Mouse (Mus musculus) adrenal gland, postnatal 10 days (tissue): ENCODE measurements at regions not wholly inside any gene's neighbourhood (a gene's known extent, or its start where the extent isn't known, plus 50 kb on each side); places are given as distances from the start of the nearest gene placed in this dataset.

Source experiments
- DNase-seq: peaks from one replicate; pipeline ENCODE4 v3.0.0; 2021; ENCODE audit warnings: mixed read lengths

DNA sequence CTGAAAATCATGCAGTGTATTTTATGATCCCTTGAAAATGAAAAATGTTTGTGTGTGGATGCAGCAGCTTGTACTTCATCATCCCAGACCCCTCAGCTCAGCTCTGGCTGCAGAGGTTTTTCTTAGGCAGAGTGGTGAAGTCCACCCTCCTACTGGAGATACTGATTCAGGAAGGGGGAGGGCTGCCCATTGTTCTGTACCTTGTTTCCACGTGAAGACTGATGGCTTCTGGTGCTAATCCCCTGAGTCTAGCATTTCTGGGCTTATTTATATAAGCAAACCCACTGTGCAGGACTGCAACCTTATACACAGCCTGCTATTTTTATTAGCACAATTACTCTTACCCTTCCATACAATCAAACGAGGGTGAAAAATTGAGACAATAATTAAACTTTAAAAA lies 708.6 kb downstream of the Hdgfl1 start:
- no peak for DNase-seq

DNA sequence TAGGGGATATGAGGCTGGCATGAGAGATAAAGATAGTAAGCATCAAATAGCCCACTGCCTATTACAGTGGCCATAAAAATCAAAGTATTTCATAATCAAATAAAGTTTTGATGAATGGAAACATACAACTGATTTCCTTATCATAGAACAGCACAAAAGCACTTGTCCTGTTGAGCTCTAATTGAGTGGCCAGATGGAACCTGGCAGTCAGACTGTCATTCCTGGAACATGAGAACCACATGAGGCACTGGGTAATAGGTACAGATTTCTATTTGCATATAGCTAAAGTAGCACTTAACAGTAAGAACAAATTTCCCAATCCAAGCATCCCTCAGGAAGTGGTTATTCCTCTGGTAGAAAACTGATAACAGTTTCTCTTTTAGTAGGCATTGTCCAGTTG lies 732.3 kb downstream of the Hdgfl1 start:
- DNase-seq: no peak

GRCm38 (mm10) chr13:26026386-26026785 lies 743.6 kb downstream of the Hdgfl1 start:
- DNase-seq: peak; percentile 2

DNA sequence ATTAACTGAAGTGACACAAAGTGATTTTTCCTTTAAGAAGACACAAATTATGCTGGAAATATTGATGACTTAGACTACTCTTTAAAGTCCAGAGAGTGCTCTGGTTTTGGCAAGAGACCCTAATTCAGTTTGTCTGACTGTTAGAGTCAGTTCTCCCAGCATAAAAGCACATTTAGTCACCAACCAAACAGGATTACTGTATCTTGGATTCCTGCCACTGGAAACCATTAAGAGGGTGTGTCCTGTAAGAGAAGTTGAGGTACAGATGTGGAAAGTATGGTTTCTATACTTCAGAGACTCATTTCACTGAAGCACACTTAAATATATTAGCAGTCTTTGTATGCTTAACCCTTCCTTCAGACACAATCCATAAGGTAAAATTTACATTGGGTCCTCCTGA lies 745.3 kb downstream of the Hdgfl1 start:
- DNase-seq: no peak

DNA sequence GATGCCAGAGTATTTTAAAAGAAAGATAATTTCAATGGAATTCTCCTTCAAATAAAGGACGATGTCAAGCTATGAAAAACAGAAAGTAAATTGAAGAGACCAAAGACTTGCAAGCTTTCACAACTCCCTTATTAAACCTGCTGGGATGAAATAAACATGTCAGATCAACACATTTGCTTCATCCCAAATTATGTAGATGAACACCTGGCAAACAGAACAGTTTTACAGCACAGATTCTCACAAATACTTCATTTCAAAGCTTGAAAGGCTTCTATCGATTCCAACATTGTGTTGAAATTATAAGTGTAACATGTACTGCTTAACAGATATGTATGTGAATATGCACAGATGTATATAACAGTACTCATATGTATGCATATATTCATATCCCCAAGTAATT lies 749.5 kb downstream of the Hdgfl1 start:
- DNase-seq: no peak

DNA sequence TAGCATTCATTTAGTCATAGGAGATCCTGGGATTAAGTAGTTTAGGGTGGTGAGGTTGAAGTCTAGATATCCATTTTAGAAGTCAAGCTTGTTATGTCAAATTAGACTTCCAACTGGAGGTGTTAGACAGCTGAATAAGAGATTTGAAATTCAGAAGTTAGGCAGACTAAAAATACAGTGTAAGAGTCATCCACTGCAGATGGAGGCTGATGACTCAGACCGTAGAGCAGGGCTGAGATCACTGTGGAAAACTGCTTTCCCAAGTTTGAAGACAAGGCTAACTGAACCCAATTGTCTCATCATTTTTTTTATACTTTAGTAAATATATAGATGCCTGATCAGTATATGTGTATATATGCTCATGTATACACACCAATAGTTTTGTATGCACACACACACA lies 738.8 kb upstream of the Nrsn1 start:
- no peak for DNase-seq

DNA sequence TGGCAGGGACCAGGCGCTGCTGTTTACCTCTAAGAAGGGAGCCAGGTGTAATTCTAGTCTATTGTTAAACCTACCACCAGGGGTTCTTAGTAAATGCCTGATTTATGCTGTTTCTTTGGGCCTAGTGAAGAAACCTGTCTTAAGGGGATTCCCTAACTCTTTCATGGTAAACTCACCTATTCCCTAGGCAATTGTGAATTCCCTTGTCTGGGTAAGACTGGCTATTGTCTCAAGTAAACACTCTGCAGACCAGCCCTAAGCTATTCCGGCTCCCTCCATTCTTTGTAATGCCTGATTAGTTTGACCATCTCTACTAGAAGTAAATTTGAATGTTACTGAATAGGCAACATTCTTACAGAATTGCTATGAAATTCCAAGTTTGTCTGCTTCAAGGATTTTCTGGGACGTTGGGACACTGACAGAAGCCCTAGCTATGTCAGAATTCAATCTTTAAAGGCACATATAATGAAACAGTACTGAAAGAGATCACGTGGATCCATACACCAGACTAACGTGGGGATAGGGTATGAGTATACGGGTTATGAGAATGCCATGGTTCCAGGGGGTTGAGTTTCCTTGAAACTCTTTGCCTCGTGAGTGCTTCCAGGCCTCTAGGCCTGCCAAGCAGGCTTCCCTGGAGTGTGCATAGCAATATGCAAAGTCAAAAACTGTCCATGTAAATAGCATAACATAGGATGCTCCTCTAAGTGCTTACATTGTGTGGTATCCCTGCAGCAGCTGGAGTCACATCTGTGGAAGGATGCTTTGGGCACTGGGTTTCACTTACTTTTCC lies 734.7 kb upstream of the Nrsn1 start:
- DNase-seq: no peak

GRCm38 (mm10) chr13:25993526-25993925 lies 723.2 kb upstream of the Nrsn1 start:
- peak; percentile 1 for DNase-seq

DNA sequence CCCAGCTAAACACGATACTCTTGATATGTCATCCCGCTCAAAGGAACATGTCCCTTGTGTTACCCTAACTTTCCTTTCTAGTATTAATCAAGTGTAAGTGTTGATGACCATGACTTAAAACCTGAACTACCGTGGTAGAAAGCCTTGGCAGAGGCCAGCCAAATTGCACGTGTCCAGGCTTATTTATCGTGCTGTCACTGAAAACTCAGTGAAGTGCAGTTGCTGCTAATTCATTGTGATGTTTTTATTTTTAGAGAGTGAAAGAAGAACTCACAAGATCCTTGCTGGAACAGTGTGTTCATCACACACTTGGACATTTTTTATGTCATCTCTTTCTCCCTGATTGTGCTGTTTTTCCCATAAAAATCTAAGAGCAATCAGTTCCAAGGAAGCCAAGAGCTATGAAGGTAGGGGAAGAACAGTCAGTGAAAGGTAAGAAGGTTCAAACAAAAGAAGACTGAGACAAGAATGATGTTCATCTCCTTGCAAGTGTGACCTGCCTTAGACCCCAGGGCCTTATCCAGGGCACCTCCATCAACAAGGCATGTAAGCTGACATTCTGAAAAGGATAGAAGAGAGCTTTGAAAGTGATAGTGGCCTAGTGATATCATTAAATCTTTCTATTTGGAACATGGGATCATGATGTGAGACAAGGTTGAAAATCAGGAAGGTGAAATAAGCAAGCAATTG lies 718.9 kb upstream of the Nrsn1 start:
- DNase-seq: no peak

GRCm38 (mm10) chr13:25984535-25984934 lies 714.2 kb upstream of the Nrsn1 start:
- no peak for DNase-seq

- no peak for DNase-seq
These were observed 713.4 kb upstream of the Nrsn1 start for GRCm38 (mm10) chr13:25983659-25984058.

- no peak for DNase-seq
These were observed 708.3 kb upstream of the Nrsn1 start for GRCm38 (mm10) chr13:25978648-25979047.

GRCm38 (mm10) chr13:25958592-25958991 lies 688.3 kb upstream of the Nrsn1 start:
- DNase-seq: no peak

DNA sequence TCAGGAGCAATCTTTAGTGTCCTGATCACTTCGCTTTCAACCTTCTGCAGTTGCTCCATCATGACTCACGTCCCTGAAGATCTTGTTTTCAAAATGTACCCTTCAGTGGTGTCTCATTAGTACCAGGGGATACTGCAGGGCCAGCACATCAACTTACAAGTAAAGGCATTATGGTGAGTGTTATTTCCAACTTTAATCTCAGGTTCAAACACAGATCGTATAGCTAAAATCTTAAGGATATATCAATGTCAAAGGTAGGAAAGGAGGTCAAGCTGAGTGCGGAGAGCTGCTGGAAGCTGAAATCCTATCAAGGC lies 687.8 kb upstream of the Nrsn1 start:
- no peak for DNase-seq

DNA sequence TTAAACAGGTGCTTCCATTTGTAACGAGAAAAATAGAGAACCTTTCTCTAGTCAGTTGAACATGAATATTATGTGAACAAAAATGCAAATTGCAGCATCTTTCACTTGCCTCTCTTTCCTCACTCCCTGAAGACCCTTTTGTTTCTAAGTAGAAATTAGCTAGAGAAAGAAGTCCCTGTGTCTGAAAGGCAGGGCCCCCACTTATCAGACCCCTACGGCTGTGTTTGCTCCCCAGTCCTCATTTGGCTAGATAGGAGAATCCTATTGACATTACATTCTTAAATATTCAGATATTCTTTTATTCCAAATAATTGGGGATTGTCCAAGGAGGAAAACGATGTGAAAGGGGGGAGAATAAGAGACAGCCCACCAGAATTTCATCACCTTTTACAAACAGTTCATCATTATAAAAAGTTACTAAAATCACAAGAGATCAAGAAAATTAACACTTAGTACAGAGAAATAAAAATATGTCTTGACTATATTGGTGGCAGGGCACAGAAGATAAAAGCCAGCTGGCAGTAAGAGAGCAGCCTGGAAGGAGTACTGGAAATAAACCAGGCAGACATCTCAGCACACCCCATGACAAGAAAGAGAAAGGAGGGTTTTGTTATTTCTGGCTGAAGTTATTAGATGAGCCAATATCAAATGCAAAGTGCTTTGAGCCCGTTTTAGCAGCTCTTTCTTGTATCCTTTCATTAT lies 687.3 kb upstream of the Nrsn1 start:
- no peak for DNase-seq

DNA sequence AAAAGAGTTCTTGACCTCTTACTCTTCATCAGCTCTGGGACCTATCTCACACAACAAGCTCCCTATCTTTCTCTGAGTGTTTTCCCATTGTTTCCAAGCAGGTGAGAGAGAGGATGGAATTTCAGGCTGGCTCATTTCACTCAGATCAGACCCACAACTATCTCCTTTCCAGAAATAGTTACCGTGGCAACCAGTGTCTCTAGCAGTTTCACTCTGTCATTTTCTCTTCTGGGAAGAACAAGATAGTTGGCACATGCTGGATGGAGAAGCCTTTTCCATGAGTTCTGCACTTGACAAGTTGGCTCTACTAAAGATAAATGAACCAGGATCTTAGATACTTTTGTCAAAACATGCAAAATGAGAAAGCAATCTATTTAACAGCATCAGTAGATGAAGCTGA lies 667.3 kb upstream of the Nrsn1 start:
- DNase-seq: no peak

- no peak for DNase-seq
These were observed 663.5 kb upstream of the Nrsn1 start for GRCm38 (mm10) chr13:25933783-25934182.

GRCm38 (mm10) chr13:25933246-25933645 lies 662.9 kb upstream of the Nrsn1 start:
- DNase-seq: no peak

DNA sequence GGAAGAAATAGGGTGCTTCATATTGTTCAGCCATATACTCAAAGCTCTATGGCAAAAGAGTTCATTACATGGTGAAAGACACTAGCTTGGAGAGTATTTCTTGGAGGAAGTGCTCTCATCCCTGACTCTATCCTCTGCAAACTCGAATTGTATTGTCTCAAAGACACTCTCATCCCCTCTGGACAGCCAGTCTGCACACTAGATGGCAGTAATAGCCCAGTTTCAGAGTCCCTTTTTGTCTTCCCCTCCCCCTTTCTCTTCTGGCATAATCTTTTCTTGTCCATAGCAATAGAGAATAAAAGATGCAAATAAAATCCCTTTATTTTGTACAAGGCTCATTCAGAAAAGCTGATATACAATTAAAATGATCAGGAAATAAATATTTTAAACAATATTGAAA lies 662.5 kb upstream of the Nrsn1 start:
- peak; percentile 68 for DNase-seq

DNA sequence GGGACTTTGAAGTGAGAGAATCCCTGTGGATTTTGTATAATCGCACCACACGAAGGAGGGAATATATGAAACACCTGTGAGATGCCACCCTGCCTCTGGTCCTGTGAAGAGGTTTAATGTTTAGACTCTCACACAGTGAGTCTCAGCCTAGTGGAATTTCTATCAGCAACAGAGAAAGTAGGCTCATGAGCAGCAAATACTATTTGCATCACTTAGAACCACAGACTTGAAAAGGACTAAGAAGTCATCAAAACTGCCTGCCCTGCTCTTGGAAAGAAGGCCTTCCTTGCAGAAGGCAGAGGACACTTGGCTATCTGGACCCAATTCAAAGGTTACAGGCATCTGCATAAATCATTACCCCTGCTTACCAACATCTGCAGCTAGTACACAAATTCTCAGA lies 662.1 kb upstream of the Nrsn1 start:
- DNase-seq: no peak

DNA sequence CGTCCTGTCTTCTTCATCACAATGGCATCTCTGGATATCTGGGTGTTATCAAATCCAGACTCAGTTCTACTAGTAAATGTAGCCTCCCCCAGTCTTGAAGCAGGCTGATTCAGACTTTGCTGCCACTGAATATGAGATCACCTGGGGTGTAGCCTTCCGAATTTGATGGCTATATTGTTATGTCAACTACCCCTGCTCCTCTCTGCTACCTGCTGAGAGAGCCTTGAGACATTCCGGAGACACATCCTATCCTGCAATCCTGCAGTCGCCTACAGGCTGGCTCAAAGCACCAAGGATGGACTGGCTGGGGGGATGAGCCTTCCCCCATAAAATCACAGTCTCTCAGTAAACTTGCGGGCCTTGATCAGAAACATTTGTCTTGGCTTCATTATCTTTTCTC lies 655.4 kb upstream of the Nrsn1 start:
- no peak for DNase-seq

- no peak for DNase-seq
These were observed 629.6 kb upstream of the Nrsn1 start for GRCm38 (mm10) chr13:25899871-25900270.

GRCm38 (mm10) chr13:25893150-25893549 lies 622.8 kb upstream of the Nrsn1 start:
- DNase-seq: no peak

GRCm38 (mm10) chr13:25882818-25883217 lies 612.5 kb upstream of the Nrsn1 start:
- DNase-seq: no peak
